Mouse (Mus musculus) large intestine, adult 2 months (tissue): Measurements from ENCODE around the gene Dglucy. TPM values are rescaled to one million over a fixed set of nuclear protein-coding genes. Genes with fewer than 3 reads are reported as not detected.
"Not testable (repeated sequence)": the region's sequence is repeated elsewhere in the genome, so short reads cannot be mapped to it uniquely, and the experiment has no call there.

Experiments used
- DNase-seq: peaks from one replicate; pipeline ENCODE4 v3.0.0-alpha.2; 2012; ENCODE audit warnings: low read depth, low spot score
- WGBS: fragments of 180-500 bp; shearing (Covaris S2); methylation state at CpG from one replicate; pipeline ENCODE4 v1.1.7; 2018; 5-methylcytosine and 5-hydroxymethylcytosine counted together
- polyA plus RNA-seq: library from polyadenylated mRNA; depleted of rRNA; stranded (reverse); fragments of >200 nt; gene quantifications from 2 replicates; pipeline ENCODE4 v1.2.3, GENCODE M21; 2012

Dglucy gene
- polyA plus RNA-seq, 1 experiment: 14.5 TPM

- DNase-seq: no peak
- 44% methylated on average over 10 of the region's 10 CpGs for WGBS
These were observed 452 bp upstream of the Dglucy start for GRCm38 (mm10) chr12:100778276-100778933.

- 95% methylated on average over 10 of the region's 10 CpGs for WGBS
These were observed 1.6 kb downstream of the Dglucy start for GRCm38 (mm10) chr12:100780416-100780815.

DNA sequence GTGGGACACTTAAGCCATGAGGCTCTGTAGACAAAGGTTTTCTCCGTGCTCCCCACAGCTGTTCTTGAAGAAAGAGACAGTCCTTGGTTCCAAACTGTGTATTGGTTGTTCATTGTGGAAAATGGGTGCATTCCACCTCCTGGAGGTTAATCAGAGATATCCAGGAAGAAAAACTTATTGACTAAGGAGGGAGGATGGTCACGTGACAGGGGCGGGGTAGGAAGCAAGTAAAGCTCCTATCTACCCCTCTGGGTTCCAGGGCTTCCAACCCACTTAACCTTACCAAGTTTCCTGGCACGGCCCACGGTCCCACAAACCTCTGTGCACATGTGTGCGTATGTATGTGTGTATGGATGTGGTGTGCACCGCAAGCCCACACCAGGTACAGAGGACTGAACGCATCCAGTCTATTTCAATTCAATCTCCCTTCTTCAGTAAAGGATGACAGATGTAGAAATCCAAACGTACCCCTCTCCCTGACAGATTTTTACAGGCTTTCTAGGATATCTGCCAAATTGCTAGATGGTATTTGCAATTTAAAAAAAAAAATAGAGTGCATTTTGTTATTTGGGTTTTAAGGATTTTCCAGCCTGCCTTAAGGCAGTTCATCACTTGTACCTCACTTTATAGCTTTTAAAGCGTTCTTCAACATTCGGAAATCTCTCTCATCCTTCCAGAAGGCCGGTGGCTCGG lies 2.7 kb downstream of the Dglucy start:
- WGBS: 82% methylated on average over 13 of the region's 13 CpGs
- no peak for DNase-seq

More at GRCm38 (mm10) chr12:100780416-100780815, 1.6 kb downstream of the Dglucy start:
- DNase-seq: no peak

DNA sequence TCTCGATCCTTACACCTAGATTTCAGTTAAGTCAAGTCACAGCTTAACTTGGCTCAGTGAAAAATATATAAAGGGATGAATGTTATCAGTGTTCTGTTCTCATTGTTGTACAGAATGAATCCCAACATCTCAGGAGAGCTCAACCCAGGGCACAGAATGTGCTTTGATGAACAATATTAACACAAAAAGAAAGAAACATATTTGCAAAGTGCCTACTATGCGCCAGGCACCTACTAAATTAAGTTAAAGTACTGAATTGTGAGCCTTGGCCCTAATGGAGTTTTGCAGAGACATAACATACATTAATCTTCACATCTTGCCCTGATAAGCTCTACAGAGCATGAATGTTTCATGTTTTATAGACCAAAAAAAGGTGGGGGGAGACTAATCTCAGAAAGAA lies 5.3 kb downstream of the Dglucy start:
- 84% methylated on average over 2 of the region's 2 CpGs for WGBS
- DNase-seq: no peak

- DNase-seq: no peak
- 62% methylated on average over 7 of the region's 7 CpGs for WGBS
These were observed 6.5 kb downstream of the Dglucy start for GRCm38 (mm10) chr12:100785344-100785743.

GRCm38 (mm10) chr12:100789981-100790550 lies 11.2 kb downstream of the Dglucy start:
- 18% methylated on average over 3 of the region's 3 CpGs for WGBS
- DNase-seq: peak; percentile 70

- WGBS: 78% methylated on average over 6 of the region's 6 CpGs
- DNase-seq: no peak
These were observed 12.6 kb downstream of the Dglucy start for GRCm38 (mm10) chr12:100791425-100791824.

DNA sequence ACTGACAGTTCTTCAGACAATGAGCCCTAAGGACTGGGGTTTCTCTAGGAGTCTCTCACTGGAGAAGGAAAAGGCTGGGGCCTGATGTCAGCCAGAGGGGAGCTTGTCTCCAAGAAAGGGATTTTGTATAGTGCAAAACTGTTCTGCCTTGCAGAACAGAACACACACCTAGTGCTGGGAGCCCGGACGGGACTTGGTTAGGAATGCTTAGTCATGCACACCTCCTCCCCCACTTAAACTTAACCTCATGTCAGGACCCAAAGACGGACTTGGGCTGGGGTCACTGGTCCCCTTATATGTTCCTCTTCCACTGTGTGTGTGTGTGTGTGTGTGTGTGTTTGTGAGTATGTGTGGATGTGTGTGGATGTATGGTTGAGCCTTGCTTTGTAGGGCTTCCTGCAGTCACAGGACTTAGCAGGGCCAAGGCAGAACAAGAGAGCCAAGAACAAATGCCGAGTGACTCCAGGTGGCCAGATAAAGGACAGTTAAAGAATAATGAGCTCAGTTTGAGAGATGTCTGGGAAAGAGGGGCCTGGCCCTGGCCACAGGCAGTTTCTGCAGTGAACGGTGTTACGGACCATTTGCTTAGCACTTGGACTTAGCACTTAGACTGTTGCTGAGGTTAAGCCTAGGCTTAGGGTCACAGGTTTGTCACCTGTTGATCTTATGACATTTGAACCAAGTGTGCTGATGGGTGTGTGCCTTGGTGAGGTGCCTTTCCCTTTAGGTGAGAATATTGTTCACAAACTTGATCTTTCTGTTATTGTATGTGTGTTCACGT lies 15.8 kb downstream of the Dglucy start:
- no peak for DNase-seq
- WGBS: 57% methylated on average over 7 of the region's 7 CpGs

DNA sequence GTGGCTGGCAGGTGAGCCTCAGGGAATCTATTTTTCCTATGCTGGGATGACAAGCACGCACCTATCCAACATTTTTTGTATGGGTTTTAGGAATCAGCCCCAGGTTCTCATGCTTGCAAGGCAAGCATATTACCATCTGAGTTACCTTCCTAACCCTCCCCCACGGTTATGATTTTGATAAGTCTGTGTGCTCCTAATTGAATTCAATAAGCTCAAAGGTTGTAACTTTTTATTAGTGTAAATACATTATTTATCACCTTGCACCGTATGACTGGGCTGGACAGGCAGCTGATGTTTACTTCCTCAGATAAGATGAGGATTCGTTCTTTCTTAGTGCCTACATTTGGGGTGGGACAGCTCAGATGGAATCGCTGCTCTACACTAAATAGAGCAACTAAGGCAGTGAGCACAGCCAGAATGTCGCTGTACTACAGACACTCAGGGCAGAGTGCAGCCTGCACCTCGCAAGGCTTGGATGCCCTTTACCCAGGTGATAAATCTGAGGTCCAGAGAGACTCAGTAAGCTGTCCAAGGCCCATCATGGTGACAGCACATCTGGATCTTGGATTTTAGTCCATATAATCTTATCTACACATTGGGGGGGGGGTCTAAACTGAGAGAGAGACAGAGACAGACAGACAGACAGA lies 16.7 kb downstream of the Dglucy start:
- WGBS: 37% methylated on average over 7 of the region's 7 CpGs
- DNase-seq: no peak

DNA sequence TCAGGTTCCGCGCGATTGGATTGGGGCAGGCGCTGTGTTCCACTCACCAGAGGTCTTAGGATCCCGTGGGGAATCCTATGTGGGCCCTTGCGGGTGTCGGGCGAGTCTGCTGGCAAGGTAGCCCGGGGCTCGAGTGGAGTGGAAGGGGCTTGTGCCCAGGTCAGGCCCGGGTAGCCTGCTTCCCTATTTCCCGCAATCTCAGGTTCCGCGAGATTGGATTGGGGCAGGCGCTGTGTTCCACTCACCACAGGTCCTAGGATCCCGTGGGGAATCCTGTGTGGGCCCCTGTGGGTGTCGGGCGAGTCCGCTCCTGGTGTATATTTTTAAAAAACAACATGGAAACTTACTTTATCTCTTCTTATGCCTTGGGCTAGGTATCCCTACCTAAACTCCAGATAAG lies 24.5 kb downstream of the Dglucy start:
- WGBS: 94% methylated on average over 19 of the region's 19 CpGs
- DNase-seq: not testable (repeated sequence)

DNA sequence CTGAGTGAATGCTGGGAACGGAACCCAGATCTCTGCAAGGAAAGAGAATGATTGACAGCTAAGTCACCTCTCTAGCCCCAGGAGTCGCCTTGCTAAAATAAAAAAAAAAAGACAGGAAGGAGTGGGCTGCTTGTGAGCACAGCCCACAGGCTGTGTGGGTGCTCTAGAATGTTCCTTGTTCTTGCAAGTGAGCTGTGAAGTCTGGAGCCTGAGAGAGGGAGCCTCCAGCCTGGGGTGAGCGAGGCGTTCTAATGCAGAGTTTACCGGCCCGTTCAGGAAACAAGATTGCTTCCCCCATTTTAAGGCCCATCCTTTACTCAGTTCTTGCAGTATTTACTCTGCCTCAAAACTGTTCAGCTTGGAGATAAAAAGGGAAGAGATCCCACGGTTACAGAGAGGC lies 28.4 kb downstream of the Dglucy start:
- 81% methylated on average over 7 of the region's 7 CpGs for WGBS
- DNase-seq: no peak

GRCm38 (mm10) chr12:100808609-100809280 lies 29.9 kb downstream of the Dglucy start:
- WGBS: 73% methylated on average over 13 of the region's 13 CpGs
- no peak for DNase-seq

GRCm38 (mm10) chr12:100810542-100810941 lies 31.7 kb downstream of the Dglucy start:
- no peak for DNase-seq
- 96% methylated on average over 11 of the region's 11 CpGs for WGBS

- DNase-seq: no peak
- 94% methylated on average over 2 of the region's 2 CpGs for WGBS
These were observed 35.0 kb downstream of the Dglucy start for GRCm38 (mm10) chr12:100813901-100814300.

DNA sequence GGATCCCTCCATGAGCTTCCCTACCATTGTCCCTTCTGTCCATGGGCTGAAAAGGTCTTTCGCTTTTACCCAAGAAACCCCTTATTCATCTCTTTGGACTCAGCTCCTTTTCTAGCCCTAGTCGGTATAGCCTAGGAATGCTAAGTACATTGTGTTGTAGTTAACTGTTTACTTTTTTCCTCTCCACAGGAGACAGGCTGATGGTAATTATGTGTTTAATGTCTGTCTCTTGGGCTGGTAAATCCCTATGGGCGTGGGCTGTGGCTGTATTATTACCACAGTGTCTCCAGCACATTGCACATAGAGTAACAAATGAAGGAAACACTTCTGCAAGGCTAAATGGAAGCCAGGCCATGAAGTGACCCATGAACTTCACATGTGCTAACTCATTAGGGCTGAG lies 35.8 kb downstream of the Dglucy start:
- WGBS: 73% methylated on average over 3 of the region's 3 CpGs
- no peak for DNase-seq

- 71% methylated on average over 5 of the region's 5 CpGs for WGBS
- no peak for DNase-seq
These were observed 38.0 kb downstream of the Dglucy start for GRCm38 (mm10) chr12:100816906-100817305.

GRCm38 (mm10) chr12:100819965-100820364 lies 41.1 kb downstream of the Dglucy start:
- DNase-seq: no peak

DNA sequence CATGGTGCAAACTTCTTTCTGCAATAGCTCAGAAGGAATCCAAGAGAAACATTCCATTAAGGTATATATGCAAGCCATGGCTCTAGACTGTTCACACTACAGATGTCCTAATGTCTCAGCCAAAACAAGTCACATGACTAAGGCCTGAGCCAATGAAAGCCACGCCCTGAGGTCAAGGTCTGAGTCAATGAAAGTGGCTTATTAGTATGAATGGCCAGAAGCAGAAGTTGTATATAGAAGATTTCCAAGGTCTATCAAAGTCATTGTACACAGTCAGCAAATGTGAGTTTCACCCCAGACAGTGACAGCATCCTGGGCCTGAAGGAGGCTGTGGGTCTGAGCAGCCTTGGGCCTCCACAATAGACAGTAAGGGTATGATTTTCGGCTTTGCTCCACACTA lies 52.2 kb downstream of the Dglucy start:
- DNase-seq: no peak
- WGBS: 80% methylated on average over 2 of the region's 2 CpGs

GRCm38 (mm10) chr12:100831629-100832325 lies 52.9 kb downstream of the Dglucy start:
- no peak for DNase-seq
- 88% methylated on average over 8 of the region's 8 CpGs for WGBS
